Mouse (Mus musculus) spleen, adult 2 months (tissue): ENCODE results near the gene Fat3. TPM values are rescaled to one million over a fixed set of nuclear protein-coding genes. Genes with fewer than 3 reads are reported as not detected.

Source experiments
- DNase-seq, 2 experiments: peaks; one replicate each; pipeline versions ENCODE4 v3.0.0 to v3.0.0-alpha.2; 2012 to 2021; ENCODE audit warnings: low spot score in 2 of 2, low read depth in 1 of 2
- H3K27ac ChIP-seq: fragments of 200-500 bp; 2 replicates; pipeline ENCODE4 v1.5.1; 2012; ENCODE audit warnings: low read length, inconsistent platforms; ENCODE audit not compliant: insufficient read depth
- H3K27me3 ChIP-seq: fragments of 200-500 bp; 2 replicates; pipeline ENCODE4 v1.6.1; 2012; ENCODE audit warnings: mild to moderate bottlenecking, moderate library complexity, low read length, inconsistent platforms; ENCODE audit not compliant: control insufficient read depth, insufficient read depth
- H3K36me3 ChIP-seq: fragments of 200-500 bp; 2 replicates; pipeline ENCODE4 v1.6.1; 2012; ENCODE audit warnings: mild to moderate bottlenecking, low read length, inconsistent platforms; ENCODE audit not compliant: control insufficient read depth, insufficient read depth
- H3K4me1 ChIP-seq: fragments of 200-500 bp; 2 replicates; pipeline ENCODE4 v1.6.1; 2011; ENCODE audit warnings: inconsistent platforms; ENCODE audit not compliant: control insufficient read depth, insufficient read depth, insufficient read length
- H3K4me3 ChIP-seq: fragments of 200-500 bp; 2 replicates; pipeline ENCODE4 v1.5.1; 2011; ENCODE audit warnings: mild to moderate bottlenecking, inconsistent platforms; ENCODE audit not compliant: insufficient read depth, insufficient read length; ENCODE audit errors: extremely low read depth
- CTCF ChIP-seq: fragments of 200-500 bp; IDR thresholded peaks from 2 replicates; pipeline ENCODE4 v1.5.1; 2011; ENCODE audit warnings: mild to moderate bottlenecking, inconsistent platforms; ENCODE audit not compliant: insufficient read depth, insufficient read length, insufficient replicate concordance; ENCODE audit errors: extremely low read depth
- POLR2A ChIP-seq: fragments of 200-500 bp; IDR thresholded peaks from 2 replicates; pipeline ENCODE4 v1.6.1; 2011; ENCODE audit warnings: low read depth, low read length, inconsistent platforms
- WGBS: fragments of 180-500 bp; shearing (Covaris S2); methylation state at CpG from one replicate; pipeline ENCODE4 v1.1.7; 2018; 5-methylcytosine and 5-hydroxymethylcytosine counted together
- polyA plus RNA-seq: library from polyadenylated mRNA; depleted of rRNA; stranded (reverse); fragments of >200 nt; gene quantifications from 2 replicates; pipeline ENCODE4 v1.2.3, GENCODE M21; 2012

Gene Fat3
- polyA plus RNA-seq, 1 experiment = 0.20 TPM

- 88% methylated on average over 4 of the region's 4 CpGs for WGBS
- H3K36me3 ChIP-seq = no peaks in the 10 kb centered on the region
Measured at GRCm38 (mm10) chr9:16274130-16274529, 227.0 kb downstream of the Fat3 start.

GRCm38 (mm10) chr9:16272810-16273209 is 228.3 kb downstream of the Fat3 start:
- Histone ChIP-seq H3K27ac (no peak overlapping the region), H3K36me3 (no peaks in the 10 kb centered on the region), H3K4me1 (no peaks in the 10 kb centered on the region), H3K4me3 (no peak overlapping the region), H3K27me3 (no peaks in the 10 kb centered on the region)
- no peak for DNase-seq
- TF ChIP-seq POLR2A = no peak
- TF ChIP-seq CTCF = no peak
- WGBS = 85% methylated on average over 1 of the region's 1 CpGs

More at GRCm38 (mm10) chr9:16274130-16274529, 227.0 kb downstream of the Fat3 start:
- no peak for TF ChIP-seq CTCF
- no peak for TF ChIP-seq POLR2A
- no peak for DNase-seq
- Histone ChIP-seq H3K4me1 (no peaks in the 10 kb centered on the region), H3K27me3 (no peaks in the 10 kb centered on the region), H3K4me3 (no peak overlapping the region), H3K27ac (no peak overlapping the region)

GRCm38 (mm10) chr9:16270768-16271114 is 230.3 kb downstream of the Fat3 start:
- DNase-seq = no peak
- Histone ChIP-seq H3K4me1 (no peaks in the 10 kb centered on the region; the same call in 1 of the 2 replicates), H3K36me3 (no peaks in the 10 kb centered on the region), H3K27me3 (no peaks in the 10 kb centered on the region), H3K4me3 (no peak overlapping the region), H3K27ac (no peak overlapping the region)
- TF ChIP-seq CTCF = no peak

GRCm38 (mm10) chr9:16270056-16270767 is 230.9 kb downstream of the Fat3 start:
- no peaks in the 10 kb centered on the region for H3K27me3 ChIP-seq
- DNase-seq = no peak
- WGBS = 83% methylated on average over 4 of the region's 4 CpGs
- H3K36me3 ChIP-seq = no peaks in the 10 kb centered on the region
- no peaks in the 10 kb centered on the region; the same call in 1 of the 2 replicates for H3K4me1 ChIP-seq
- TF ChIP-seq CTCF (no peak), POLR2A (no peak)
- H3K4me3 ChIP-seq = no peak overlapping the region
- no peak overlapping the region for H3K27ac ChIP-seq

GRCm38 (mm10) chr9:16265519-16265918 is 235.6 kb downstream of the Fat3 start:
- Histone ChIP-seq H3K4me3 (no peak overlapping the region), H3K36me3 (no peaks in the 10 kb centered on the region), H3K27me3 (no peaks in the 10 kb centered on the region), H3K27ac (no peak overlapping the region), H3K4me1 (no peaks in the 10 kb centered on the region; the same call in 1 of the 2 replicates)
- TF ChIP-seq POLR2A (no peak), CTCF (no peak)
- DNase-seq = no peak
- 81% methylated on average over 4 of the region's 4 CpGs for WGBS

- no peaks in the 10 kb centered on the region for H3K36me3 ChIP-seq
- no peak for TF ChIP-seq POLR2A
- no peak for TF ChIP-seq CTCF
- no peak overlapping the region for H3K4me3 ChIP-seq
- no peaks in the 10 kb centered on the region for H3K27me3 ChIP-seq
- WGBS = 66% methylated on average over 3 of the region's 3 CpGs
- DNase-seq = no peak
- no peaks in the 10 kb centered on the region for H3K4me1 ChIP-seq
- H3K27ac ChIP-seq = no peak overlapping the region
Measured at GRCm38 (mm10) chr9:16257241-16257840, 243.7 kb downstream of the Fat3 start.

DNA sequence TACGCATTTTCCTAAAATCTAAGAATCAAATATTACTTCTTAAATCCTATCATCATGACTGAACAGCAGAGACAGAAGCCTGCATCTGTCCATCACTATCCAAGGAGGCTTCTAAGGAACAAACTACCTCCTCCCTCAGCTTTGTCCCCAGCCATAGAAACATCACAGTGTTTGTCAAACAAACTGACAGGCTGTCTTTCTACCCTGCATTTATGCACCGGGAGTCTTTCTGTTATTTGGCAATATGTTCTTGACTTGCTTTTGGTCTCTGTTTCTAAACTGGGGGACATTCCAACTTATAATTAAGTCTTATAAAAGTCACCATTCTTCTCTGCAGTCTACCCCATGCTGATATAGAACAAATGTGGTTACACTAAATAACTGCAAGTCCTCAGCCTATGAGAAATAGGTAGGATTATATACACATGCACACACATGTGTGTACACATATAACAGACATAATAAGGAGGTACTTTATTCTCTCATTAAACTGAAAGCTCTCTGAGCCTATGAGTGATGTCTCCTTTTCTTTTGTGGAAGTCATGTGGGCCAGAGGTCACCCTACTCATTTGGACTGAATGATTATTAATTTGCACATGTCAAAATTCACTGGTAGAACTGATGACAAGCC is 244.4 kb downstream of the Fat3 start:
- Histone ChIP-seq H3K4me3 (no peak overlapping the region), H3K27me3 (no peaks in the 10 kb centered on the region), H3K36me3 (no peaks in the 10 kb centered on the region), H3K27ac (no peak overlapping the region), H3K4me1 (no peaks in the 10 kb centered on the region)
- 95% methylated on average over 2 of the region's 2 CpGs for WGBS
- no peak for DNase-seq
- TF ChIP-seq POLR2A = no peak
- no peak for TF ChIP-seq CTCF
